Mouse (Mus musculus): Measurements from ENCODE around the gene Tent5c. TPM values are rescaled to one million over a fixed set of nuclear protein-coding genes. Genes with fewer than 3 reads are reported as not detected.
"Not testable (repeated sequence)": the region's sequence is repeated elsewhere in the genome, so short reads cannot be mapped to it uniquely, and the experiment has no call there.

The Tent5c gene
- polyA plus RNA-seq, 1 experiment from 2014 or later, result 32.5 TPM

- no peak for DNase-seq
- Histone ChIP-seq H3K4me1 (ENCODE audit: insufficient read depth) (no peaks in the 10 kb centered on the region), H3K27ac (ENCODE audit: low read depth) (no peak overlapping the region), H3K9me3 (ENCODE audit: low read length) (no peaks in the 10 kb centered on the region), H3K9ac (replicated peaks) (no peak overlapping the region), H3K4me2 (ENCODE audit: low read depth, low read length) (no peak overlapping the region), H3K36me3 (replicated peaks; ENCODE audit: insufficient read depth, low read length) (no peaks in the 10 kb centered on the region), H3K4me3 (ENCODE audit: low read depth, low read length) (no peak overlapping the region), H3K27me3 (ENCODE audit: insufficient read depth, low read length) (0 out of 2 replicates have a peak, but pooled peaks cover 4% of the 10 kb centered on the region)
- WGBS (ENCODE audit: insufficient replicate concordance), result 65% methylated on average over 10 of the region's 10 CpGs
- ATAC-seq, result no peak
- TF ChIP-seq EP300 (IDR thresholded peaks at IDR 0.05; ENCODE audit: low read depth) (no peak), CTCF (IDR thresholded peaks at IDR 0.05; ENCODE audit: low read depth) (no peak)
These were observed 69.0 kb downstream of the Tent5c start for GRCm38 (mm10) chr3:100419962-100420690.

- no peak overlapping the region for H3K4me2 ChIP-seq (ENCODE audit: low read depth, low read length)
- H3K36me3 ChIP-seq (replicated peaks; ENCODE audit: insufficient read depth, low read length), result no peaks in the 10 kb centered on the region
- no peak overlapping the region for H3K4me3 ChIP-seq (ENCODE audit: low read depth, low read length)
- 38% methylated on average over 1 of the region's 1 CpGs for WGBS (ENCODE audit: insufficient replicate concordance)
- no peaks in the 10 kb centered on the region for H3K9me3 ChIP-seq (ENCODE audit: low read length)
- ATAC-seq (no peak), DNase-seq (no peak)
- TF ChIP-seq CTCF (IDR thresholded peaks at IDR 0.05; ENCODE audit: low read depth) (no peak), EP300 (IDR thresholded peaks at IDR 0.05; ENCODE audit: low read depth) (no peak)
- no peaks in the 10 kb centered on the region for H3K4me1 ChIP-seq (ENCODE audit: insufficient read depth)
- no peak overlapping the region for H3K27ac ChIP-seq (ENCODE audit: low read depth)
- H3K9ac ChIP-seq (replicated peaks), result no peak overlapping the region
- H3K27me3 ChIP-seq (ENCODE audit: insufficient read depth, low read length), result 0 out of 2 replicates have a peak, but pooled peaks cover 4% of the 10 kb centered on the region
These were observed 70.7 kb downstream of the Tent5c start for GRCm38 (mm10) chr3:100418387-100418786.

GRCm38 (mm10) chr3:100417772-100418311 is 71.3 kb downstream of the Tent5c start:
- H3K36me3 ChIP-seq (replicated peaks; ENCODE audit: insufficient read depth, low read length), result no peaks in the 10 kb centered on the region
- no peak overlapping the region for H3K27ac ChIP-seq (ENCODE audit: low read depth)
- H3K27me3 ChIP-seq (ENCODE audit: insufficient read depth, low read length), result 0 out of 2 replicates have a peak, but pooled peaks cover 4% of the 10 kb centered on the region
- H3K9ac ChIP-seq (replicated peaks), result no peak overlapping the region
- no peak for DNase-seq
- H3K4me2 ChIP-seq (ENCODE audit: low read depth, low read length), result no peak overlapping the region
- no peak overlapping the region for H3K4me3 ChIP-seq (ENCODE audit: low read depth, low read length)
- H3K9me3 ChIP-seq (ENCODE audit: low read length), result no peaks in the 10 kb centered on the region
- 43% methylated on average over 10 of the region's 10 CpGs for WGBS (ENCODE audit: insufficient replicate concordance)
- H3K4me1 ChIP-seq (ENCODE audit: insufficient read depth), result no peaks in the 10 kb centered on the region
- TF ChIP-seq CTCF (IDR thresholded peaks at IDR 0.05; ENCODE audit: low read depth) (no peak), EP300 (IDR thresholded peaks at IDR 0.05; ENCODE audit: low read depth) (no peak)
- ATAC-seq, result no peak

GRCm38 (mm10) chr3:100415671-100416070 is 73.5 kb downstream of the Tent5c start:
- DNase-seq (no peak), ATAC-seq (no peak)
- no peak overlapping the region for H3K4me3 ChIP-seq (ENCODE audit: low read depth, low read length)
- H3K9ac ChIP-seq (replicated peaks), result no peak overlapping the region
- 0 out of 2 replicates have a peak, but pooled peaks cover 4% of the 10 kb centered on the region for H3K27me3 ChIP-seq (ENCODE audit: insufficient read depth, low read length)
- 68% methylated on average over 5 of the region's 5 CpGs for WGBS (ENCODE audit: insufficient replicate concordance)
- no peak for TF ChIP-seq EP300 (IDR thresholded peaks at IDR 0.05; ENCODE audit: low read depth)
- TF ChIP-seq CTCF (IDR thresholded peaks at IDR 0.05; ENCODE audit: low read depth), result no peak
- no peaks in the 10 kb centered on the region for H3K4me1 ChIP-seq (ENCODE audit: insufficient read depth)
- no peak overlapping the region for H3K27ac ChIP-seq (ENCODE audit: low read depth)
- H3K4me2 ChIP-seq (ENCODE audit: low read depth, low read length), result no peak overlapping the region
- H3K9me3 ChIP-seq (ENCODE audit: low read length), result no peaks in the 10 kb centered on the region
- no peaks in the 10 kb centered on the region for H3K36me3 ChIP-seq (replicated peaks; ENCODE audit: insufficient read depth, low read length)

GRCm38 (mm10) chr3:100413586-100413985 is 75.5 kb downstream of the Tent5c start:
- not testable (repeated sequence) for H3K27me3 ChIP-seq (ENCODE audit: insufficient read depth, low read length); DNase-seq; H3K9me3 ChIP-seq (ENCODE audit: low read length); H3K27ac ChIP-seq (ENCODE audit: low read depth); H3K4me3 ChIP-seq (ENCODE audit: low read depth, low read length); H3K4me1 ChIP-seq (ENCODE audit: insufficient read depth); H3K9ac ChIP-seq (replicated peaks); H3K4me2 ChIP-seq (ENCODE audit: low read depth, low read length); H3K36me3 ChIP-seq (replicated peaks; ENCODE audit: insufficient read depth, low read length); ATAC-seq
- WGBS (ENCODE audit: insufficient replicate concordance), result 84% methylated on average over 3 of the region's 3 CpGs

GRCm38 (mm10) chr3:100411945-100412344 is 77.2 kb downstream of the Tent5c start:
- WGBS (ENCODE audit: insufficient replicate concordance), result 89% methylated on average over 7 of the region's 7 CpGs
- no peaks in the 10 kb centered on the region for H3K36me3 ChIP-seq (replicated peaks; ENCODE audit: insufficient read depth, low read length)

More at GRCm38 (mm10) chr3:100411945-100412344, 77.2 kb downstream of the Tent5c start:
- H3K4me1 ChIP-seq (ENCODE audit: insufficient read depth), result peaks cover 4% of the 10 kb centered on the region; the same call in 1 of the 2 replicates
- no peak overlapping the region for H3K9ac ChIP-seq (replicated peaks)
- H3K4me3 ChIP-seq (ENCODE audit: low read depth, low read length), result no peak overlapping the region
- ATAC-seq (no peak), DNase-seq (no peak)
- no peaks in the 10 kb centered on the region for H3K27me3 ChIP-seq (ENCODE audit: insufficient read depth, low read length)
- H3K27ac ChIP-seq (ENCODE audit: low read depth), result no peak overlapping the region
- no peak for TF ChIP-seq EP300 (IDR thresholded peaks at IDR 0.05; ENCODE audit: low read depth)
- no peak for TF ChIP-seq CTCF (IDR thresholded peaks at IDR 0.05; ENCODE audit: low read depth)
- H3K9me3 ChIP-seq (ENCODE audit: low read length), result no peaks in the 10 kb centered on the region
- no peak overlapping the region for H3K4me2 ChIP-seq (ENCODE audit: low read depth, low read length)

Measured in liver, postnatal 0 days (tissue).